Mouse (Mus musculus) spleen, embryonic (tissue): ENCODE results near the gene Fmnl1.

ENCODE experiments used
- CTCF ChIA-PET: fragments of 350-600 bp; sonication (Branson Sonifier 250); formaldehyde crosslinking; loops from one replicate; lab custom pipeline; 2022; lab: Charles Lee

Fmnl1 gene

DNA sequence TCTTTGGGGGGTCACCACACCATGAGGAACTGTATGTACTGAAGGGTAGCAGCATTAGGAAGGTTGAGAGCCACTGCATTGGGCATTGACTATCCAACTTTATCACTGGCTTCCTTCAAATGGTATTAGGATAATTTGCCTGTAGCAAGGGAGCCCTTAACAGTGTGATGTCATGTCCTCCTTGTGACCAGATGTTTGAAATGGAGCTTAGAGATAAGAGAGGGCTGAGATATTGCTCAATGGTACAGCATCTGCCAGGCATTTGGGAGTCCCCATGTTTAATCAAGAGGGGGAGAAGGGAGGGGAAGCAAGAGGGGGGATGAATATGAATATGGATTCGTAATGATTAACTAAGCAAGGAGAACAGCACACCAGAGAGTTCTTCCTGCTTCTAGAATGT is 44.4 kb downstream of the Fmnl1 start:
- CTCF ChIA-PET: no interaction called here

DNA sequence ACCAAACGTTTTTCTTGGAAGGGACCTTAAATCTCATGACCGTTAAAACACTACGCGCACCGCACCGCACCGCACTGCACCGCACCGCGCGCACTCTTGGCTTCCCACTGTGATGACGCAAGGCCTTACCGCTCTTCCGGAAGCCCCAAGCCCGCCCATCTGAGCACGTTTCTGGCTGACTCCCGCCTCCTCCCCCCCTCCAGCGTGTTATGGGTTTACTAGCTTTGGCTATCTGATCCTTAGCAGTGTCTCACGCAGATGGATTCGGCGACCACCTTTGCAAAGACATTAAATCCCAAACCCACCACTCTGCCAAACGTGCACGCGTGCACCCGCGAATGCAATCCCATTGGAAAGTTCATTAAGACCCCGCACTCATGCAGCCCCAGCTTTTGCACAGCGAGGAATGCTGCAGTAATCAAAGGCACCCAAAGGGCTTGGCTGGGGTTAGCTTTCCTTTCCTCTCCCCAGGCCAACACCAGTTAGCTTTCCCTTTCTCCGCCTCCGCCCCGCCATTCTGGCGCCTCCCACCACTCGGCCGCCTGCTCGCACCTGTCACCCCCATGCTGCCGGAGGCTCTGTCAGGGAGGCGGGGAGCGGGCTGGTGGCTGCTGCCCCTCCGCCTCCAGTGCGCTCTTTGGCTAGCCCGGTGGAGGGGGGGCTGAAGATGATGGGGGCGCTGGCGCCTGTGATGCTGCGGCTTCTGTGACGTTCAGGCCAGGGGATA is 47.0 kb downstream of the Fmnl1 start, which contains the start of gene Spata32:
Gene Spata32 (minus strand): TSS at position 643 of the 727 bp plus-strand sequence.
- CTCF ChIA-PET: interaction anchor here (0.8 kb wide), 1 partner anchor 116 kb away, joined by 3 read pairs; no protein-coding TSS in a partner anchor

GRCm38 (mm10) chr11:103218517-103218901 is 47.6 kb downstream of the Fmnl1 start:
- CTCF ChIA-PET: interaction anchor here (0.6 to 1.2 kb wide), 3 partner anchors 15 to 75 kb away, joined by 3 read pairs; no protein-coding TSS in a partner anchor

GRCm38 (mm10) chr11:103219259-103219658 is 48.4 kb downstream of the Fmnl1 start:
- CTCF ChIA-PET: interaction anchor here (0.8 to 1.2 kb wide), 2 partner anchors 14 to 70 kb away, joined by 3 read pairs; no protein-coding TSS in a partner anchor

DNA sequence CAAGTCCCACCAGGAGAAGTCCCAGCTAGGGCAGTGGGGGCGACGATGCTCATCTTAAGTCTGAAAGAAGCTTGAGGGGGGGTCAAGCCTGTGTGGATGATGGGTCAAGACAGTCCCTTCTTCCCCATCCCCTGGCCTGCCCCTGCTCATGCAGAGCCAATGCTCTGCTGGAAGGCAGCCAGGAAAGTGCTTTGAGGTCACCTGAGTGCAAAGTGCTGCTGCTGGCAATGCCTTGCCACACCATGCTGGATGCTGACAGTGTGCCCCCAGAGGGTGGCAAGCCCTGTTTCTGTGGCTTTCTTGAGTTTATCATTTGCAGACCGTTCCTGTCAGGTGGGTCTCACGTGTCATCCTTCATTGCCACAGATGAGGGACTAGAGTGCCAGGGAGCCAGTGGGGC is 49.1 kb downstream of the Fmnl1 start:
- CTCF ChIA-PET: no interaction called here

DNA sequence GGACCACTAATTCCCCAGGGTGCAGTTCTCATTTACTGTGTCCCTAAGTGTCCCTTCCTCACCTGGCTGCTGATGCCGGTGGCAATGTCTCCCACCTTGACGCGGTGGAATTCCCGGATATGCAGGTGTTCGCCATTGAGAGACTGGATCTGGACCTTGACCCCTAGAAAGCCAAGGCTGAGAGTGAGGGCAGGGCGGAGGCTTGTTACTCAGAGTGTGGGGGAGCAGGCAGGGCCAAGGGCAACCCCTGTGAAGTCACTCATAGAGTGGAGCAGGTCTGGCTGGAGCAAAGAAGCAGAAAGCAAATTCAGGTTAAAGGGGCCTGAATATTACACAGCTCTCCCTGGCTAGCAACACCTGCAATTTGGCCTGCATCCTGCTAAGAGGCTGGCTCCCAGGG is 50.5 kb downstream of the Fmnl1 start:
- CTCF ChIA-PET: interaction anchor here (0.7 to 1.3 kb wide), 2 partner anchors 14 to 106 kb away, joined by 4 to 7 read pairs; no protein-coding TSS in a partner anchor

DNA sequence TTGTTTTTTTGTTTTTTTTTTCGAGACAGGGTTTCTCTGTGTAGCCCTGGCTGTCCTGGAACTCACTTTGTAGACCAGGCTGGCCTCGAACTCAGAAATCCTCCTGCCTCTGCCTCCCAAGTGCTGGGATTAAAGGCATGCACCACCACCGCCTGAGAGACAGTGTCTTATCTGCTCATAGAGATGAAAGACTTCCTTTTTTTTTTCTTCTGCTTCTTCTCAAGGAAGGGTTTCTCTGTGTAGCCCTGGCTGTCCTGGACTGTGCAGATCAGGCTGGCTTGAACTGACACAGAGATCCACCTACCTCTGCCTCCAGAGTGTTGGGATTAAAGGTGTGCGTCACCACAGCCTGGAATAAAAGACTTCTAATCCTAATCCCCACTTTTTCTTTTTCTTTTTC is 51.8 kb downstream of the Fmnl1 start:
- CTCF ChIA-PET: interaction anchor here (0.7 kb wide), 1 partner anchor 78 kb away, joined by 4 read pairs; no protein-coding TSS in a partner anchor

- CTCF ChIA-PET: interaction anchor here (0.7 kb wide), 1 partner anchor 78 kb away, joined by 4 read pairs; no protein-coding TSS in a partner anchor
Observed at GRCm38 (mm10) chr11:103223444-103223843, 52.5 kb downstream of the Fmnl1 start.

DNA sequence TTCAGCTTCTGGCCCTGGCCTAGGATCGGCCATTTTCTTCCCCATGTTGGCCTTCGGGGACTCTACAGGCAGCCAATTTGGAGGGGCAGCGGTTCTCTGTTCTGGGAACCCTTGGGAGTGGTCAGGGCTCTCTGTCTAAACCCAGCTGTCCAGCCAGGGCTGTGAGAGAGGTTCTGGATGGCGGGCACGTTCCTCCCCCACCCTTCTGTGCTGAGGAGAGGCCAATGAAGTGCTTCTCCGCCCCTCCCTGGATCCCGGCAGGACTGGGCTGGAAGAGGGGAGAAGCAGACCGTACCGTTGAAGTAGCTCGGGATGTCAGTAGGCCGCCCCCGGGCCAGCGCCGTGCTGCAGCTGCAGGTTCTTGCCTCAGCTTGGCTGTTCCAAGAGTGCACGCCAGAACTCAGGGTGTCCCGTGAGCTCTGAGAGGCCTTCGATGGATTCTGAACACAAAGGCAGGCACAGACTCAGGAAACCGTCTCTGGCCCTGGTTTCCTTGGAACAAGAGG is 53.1 kb downstream of the Fmnl1 start:
- CTCF ChIA-PET: no interaction called here

DNA sequence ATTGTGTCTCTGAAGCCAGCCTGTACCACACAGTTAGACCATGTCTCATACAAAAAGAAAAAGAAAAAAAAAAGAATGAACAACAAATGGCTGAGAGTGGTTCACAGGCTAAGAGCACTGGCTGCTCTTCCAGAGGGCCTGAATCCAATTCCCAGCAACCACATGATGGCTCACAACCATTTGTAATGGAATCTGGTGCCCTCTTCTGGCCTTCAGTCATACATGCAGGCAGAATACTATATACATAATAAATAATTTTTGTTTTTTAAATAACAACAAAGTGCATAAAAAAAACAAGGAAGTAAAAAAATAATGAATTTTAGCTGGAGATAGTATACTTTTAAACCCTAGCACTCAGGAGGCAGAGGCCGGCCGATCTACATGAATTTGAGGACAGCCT is 58.7 kb downstream of the Fmnl1 start:
- CTCF ChIA-PET: no interaction called here

GRCm38 (mm10) chr11:103230626-103231025 is 59.7 kb downstream of the Fmnl1 start:
- CTCF ChIA-PET: no interaction called here

DNA sequence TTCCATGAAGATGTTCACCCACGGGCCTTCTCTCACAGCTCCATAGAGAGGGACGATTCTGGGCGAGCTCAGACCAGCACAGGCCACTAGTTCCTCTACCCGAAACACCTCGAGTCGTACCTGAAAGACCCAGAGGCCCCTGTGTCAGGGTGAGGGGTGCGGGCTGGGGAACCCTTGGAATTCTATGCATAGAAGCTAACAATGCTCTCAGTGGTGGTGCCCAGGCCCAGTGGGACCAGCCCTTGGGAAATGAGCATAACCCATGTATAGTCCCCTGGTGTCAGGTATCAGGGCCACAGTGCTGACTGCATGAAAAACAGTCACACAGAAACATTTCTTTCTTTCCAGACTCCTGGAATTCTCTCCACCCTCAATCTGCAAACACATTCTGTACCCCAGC is 60.5 kb downstream of the Fmnl1 start:
- CTCF ChIA-PET: no interaction called here

DNA sequence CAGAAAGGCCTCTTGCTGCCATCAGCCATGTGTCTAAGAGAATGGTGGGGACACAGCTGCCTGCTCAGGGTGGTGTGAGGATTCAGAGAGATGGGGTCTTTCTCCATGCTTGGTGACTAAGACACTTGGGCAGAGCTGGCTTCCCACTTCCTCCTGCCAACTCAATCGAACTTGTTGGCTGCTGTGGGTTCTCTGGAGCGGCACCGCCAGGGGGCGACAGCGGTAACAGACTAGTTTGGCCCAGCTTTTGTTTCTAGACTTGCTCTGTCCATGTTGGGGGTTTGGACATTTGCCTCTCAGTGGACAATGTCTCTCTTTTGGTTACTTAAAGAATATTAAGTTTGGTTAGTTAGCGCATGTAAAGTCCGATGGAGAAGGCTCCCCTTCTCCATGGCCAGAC is 62.1 kb downstream of the Fmnl1 start:
- CTCF ChIA-PET: interaction anchor here (1.0 to 2.5 kb wide), 3 partner anchors 14 to 93 kb away, joined by 3 to 15 read pairs (median 3); no protein-coding TSS in a partner anchor

DNA sequence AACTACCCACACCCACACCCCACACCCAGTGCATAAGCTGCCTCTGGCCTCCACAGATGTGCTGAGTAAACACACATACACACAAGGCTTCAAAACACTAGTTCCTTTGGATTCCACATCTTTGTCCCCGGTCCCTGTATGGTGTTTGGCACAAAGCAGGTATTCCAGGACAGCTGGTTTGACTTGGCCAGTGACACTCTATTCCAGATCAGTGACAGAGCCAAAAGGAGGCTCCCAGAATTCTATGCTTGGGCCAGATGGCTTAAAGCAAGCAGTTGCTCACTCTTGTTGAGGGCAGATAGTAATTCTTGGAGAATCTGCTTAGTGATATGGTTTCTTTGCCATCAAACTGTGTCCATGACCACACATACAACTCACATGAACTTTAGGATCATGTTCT is 63.5 kb downstream of the Fmnl1 start:
- CTCF ChIA-PET: interaction anchor here (2.5 kb wide), 1 partner anchor 38 kb away, joined by 15 read pairs; no protein-coding TSS in a partner anchor

- CTCF ChIA-PET: no interaction called here
Observed at GRCm38 (mm10) chr11:103235702-103236101, 64.8 kb downstream of the Fmnl1 start.

GRCm38 (mm10) chr11:103236431-103236830 is 65.5 kb downstream of the Fmnl1 start:
- CTCF ChIA-PET: interaction anchor here (0.6 kb wide), 2 partner anchors 11 to 866 kb away, joined by 4 read pairs; no protein-coding TSS in a partner anchor

DNA sequence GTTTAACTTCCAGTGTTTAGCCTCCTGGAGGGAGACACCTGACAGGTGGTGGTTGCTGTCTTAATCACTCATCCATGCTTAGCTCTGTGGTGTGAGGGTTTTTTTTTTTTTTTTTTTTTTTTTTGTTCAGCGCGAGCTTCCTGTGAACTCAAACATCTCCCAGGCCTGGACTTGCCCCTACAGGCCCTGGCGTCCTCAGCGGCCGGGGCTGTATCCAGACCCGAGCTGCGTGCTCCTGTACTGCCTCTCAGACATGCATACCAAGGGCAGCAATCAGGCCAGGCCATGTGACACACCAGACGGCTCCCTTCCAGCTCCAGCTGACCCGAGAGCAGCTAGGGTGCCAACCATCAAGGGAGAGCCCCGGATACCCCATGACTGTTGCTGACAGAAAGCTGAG is 66.0 kb downstream of the Fmnl1 start:
- CTCF ChIA-PET: interaction anchor here (0.6 kb wide), 2 partner anchors 10 to 865 kb away, joined by 4 read pairs; no protein-coding TSS in a partner anchor

- CTCF ChIA-PET: no interaction called here
Observed at GRCm38 (mm10) chr11:103237757-103238156, 66.8 kb downstream of the Fmnl1 start.

DNA sequence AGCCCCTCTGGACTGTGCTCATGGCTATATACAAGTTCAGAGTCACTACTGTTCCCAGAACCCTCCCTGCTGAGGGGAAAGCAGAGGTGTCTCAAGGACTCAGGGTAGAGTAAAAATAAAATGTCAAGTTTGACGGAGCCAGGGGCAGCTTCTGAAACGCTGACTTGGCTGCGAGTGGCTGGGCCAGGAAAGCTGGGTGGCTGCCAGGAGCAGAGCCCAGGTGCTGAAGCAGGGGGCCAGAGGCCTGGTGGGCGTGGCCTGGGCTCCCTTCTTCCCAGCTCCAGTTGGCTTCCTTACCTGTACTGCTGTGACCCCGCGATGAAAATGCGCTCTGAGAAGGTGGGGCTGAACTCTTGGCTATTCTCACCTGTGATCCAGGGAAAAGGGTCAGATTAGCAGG is 69.8 kb downstream of the Fmnl1 start:
- CTCF ChIA-PET: interaction anchor here (0.5 to 0.7 kb wide), 2 partner anchors 14 to 239 kb away, joined by 4 to 9 read pairs; no protein-coding TSS in a partner anchor

GRCm38 (mm10) chr11:103244856-103245255 is 73.9 kb downstream of the Fmnl1 start:
- CTCF ChIA-PET: interaction anchor here (0.8 kb wide), 1 partner anchor 17 kb away, joined by 4 read pairs; no protein-coding TSS in a partner anchor

- CTCF ChIA-PET: interaction anchor here (0.5 to 0.7 kb wide), 3 partner anchors 62 to 118 kb away, joined by 3 to 4 read pairs (median 3); no protein-coding TSS in a partner anchor
Observed at GRCm38 (mm10) chr11:103246081-103246730, 75.3 kb downstream of the Fmnl1 start.
